Mouse (Mus musculus) kidney, postnatal 10 days (tissue): Measurements from ENCODE around the gene Ptprs.
"Not testable (repeated sequence)": the region's sequence is repeated elsewhere in the genome, so short reads cannot be mapped to it uniquely, and the experiment has no call there.

ENCODE experiments used
- DNase-seq: peaks from one replicate; pipeline ENCODE4 v3.0.0; 2021; ENCODE audit warnings: mixed read lengths

The Ptprs gene

DNA sequence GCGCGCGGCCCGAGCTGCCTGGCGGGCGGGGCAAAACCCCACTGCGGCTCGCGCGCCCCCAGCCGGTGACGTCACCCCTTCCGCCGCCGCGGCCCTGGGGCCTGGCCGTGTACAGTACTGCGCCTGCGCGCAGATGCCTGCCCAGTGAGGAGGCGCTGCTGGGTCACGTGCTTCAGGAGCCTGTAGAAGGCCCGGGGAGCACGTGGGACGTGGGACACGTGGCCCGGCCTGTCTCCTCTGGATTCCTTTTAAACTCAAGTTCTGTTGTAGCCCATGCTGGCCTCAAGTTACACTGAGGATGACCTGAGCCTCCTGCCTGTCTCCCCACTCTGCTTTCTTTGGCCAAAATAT is at the start of gene Ptprs:
Gene Ptprs, minus strand, starts transcription at position 82 of the 351 bp plus-strand sequence.
- peak; percentile 95 for DNase-seq

- no peak for DNase-seq
These were observed 48.7 kb upstream of the Ptprs start for GRCm38 (mm10) chr17:56524943-56525342.

- no peak for DNase-seq
These were observed 46.5 kb upstream of the Ptprs start for GRCm38 (mm10) chr17:56522744-56523143.

DNA sequence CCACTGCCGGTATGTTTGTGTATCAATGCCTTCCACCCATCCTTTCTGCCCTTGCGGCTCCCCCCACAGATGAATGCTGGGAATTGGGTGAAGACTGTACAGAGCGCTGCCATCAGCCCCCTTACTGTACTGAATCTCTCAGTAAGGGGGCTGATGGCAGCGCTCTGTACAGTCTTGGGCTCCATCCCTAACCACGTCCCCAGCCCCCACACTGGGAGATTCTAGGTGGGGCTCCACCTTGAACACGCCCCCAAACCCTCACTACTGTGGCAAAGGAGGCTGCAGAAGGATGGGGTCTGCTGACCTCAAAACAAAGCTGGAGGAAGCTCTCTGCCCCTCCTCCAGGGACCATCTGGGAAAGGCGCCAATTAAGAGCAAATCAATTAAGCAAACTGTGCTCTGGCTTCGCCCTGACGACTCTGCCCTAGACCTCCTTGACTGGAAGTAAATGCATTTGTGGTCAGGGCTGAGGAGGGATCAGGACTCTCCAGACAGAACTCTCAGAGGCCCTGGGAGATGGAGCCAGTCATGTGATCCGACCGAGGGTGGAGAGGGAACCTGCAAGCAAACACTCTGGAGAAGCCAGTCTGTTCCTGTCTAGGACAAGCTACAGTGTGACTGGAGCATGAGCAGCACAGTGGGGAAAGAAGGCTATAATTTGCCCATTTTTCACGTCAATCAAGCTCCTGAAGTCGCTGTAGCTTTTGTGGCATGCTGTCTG is 39.6 kb upstream of the Ptprs start:
- peak; percentile 61 for DNase-seq

DNA sequence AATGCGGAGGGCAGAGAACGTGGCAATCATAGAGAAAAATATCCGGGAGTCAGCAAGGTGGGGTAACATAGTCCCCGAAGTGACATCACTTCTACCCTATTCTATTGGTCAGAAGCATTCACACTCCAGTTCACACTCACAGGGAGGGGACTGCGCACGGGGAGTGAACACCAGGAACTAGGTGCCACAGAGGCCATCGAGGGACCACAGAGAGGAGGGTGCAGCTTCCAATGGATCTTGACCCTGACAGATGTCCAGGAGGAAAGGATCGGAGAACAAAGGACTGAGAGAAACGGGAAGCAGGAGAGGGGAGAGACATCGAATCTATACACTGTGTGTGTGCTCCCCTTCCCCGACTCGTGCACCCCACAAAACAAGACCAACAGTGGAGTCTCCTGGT is 38.6 kb upstream of the Ptprs start:
- no peak for DNase-seq

GRCm38 (mm10) chr17:56514330-56514729 is 38.0 kb upstream of the Ptprs start:
- no peak for DNase-seq

DNA sequence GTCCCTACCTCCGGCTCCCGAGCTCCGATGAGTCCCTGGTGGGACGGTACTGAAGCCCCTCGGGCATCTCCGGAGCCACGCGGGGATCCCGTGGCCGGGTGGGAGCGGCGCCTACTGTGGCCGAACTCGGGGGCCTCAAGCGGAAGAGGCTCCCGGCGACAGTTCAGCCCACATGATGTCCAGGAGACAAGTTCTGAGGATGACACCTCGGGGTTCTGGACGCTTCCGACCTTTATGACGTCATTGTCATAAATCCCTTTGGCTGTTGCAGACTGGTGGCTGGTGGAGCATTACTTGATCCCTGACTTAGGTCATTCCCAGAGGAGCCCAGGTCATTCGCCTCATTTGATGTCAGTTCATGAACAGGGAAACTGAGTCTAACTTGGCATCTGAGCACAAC is 36.0 kb upstream of the Ptprs start, which contains the start of gene Znrf4:
Gene Znrf4, minus strand, starts transcription at position 122 of the 400 bp plus-strand sequence.
- DNase-seq, result no peak

DNA sequence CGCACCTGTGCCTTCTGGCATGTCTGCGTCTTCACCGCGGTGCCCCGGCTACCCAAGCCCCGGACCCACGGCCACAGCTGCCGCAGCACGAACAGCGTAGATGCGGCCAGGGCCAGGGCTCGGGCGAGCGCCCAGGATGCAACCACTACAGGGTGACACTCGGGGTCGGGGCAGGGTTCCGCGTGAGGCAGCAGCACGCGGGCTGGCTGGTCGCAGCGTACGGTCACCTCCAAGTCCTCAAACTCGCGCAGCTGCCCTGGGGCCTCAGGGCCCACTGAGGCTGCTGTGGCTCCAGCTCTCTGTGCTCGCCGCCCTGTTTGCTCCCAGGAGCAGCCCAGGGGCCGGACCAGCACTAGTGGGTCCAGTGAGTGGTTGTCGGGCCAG is 35.4 kb upstream of the Ptprs start:
- DNase-seq, result no peak

DNA sequence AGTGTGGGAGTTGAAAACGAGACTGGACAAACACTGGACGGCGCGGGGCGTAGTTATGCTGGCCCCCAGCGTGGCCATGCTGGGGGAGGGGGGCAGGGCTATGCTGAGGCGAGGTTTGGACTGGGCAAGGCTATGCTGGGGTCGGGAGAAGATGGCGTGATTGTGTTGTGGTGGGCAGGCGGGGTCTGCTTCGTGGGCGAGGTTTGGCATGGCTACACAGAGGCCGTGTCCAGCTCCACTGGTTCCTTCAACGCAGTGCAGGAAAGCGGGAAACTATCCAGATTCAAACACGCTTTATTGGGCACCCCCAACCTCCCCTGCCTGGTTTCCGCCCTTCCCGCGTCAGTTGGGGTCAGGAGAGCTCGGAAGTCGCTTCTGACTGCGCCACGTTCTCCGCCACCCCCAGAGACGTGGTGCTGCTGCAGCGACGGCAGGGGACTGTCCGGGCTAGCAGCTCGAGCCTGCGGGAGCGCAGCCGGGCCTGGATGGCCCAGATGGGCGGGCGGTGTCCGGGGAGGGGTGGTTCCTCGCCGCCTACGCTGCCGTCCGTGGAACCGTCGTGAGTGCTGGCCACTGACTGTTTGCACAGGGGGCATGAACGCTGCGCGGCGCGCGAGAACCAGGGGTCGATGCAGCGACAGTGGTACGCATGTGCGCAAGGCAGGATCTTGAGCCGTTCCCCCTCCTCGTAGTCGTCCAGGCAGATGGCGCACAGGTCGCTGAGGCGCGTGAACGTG is 34.9 kb upstream of the Ptprs start:
- DNase-seq, result no peak

GRCm38 (mm10) chr17:56510473-56510969 is 34.2 kb upstream of the Ptprs start:
- DNase-seq, result no peak

DNA sequence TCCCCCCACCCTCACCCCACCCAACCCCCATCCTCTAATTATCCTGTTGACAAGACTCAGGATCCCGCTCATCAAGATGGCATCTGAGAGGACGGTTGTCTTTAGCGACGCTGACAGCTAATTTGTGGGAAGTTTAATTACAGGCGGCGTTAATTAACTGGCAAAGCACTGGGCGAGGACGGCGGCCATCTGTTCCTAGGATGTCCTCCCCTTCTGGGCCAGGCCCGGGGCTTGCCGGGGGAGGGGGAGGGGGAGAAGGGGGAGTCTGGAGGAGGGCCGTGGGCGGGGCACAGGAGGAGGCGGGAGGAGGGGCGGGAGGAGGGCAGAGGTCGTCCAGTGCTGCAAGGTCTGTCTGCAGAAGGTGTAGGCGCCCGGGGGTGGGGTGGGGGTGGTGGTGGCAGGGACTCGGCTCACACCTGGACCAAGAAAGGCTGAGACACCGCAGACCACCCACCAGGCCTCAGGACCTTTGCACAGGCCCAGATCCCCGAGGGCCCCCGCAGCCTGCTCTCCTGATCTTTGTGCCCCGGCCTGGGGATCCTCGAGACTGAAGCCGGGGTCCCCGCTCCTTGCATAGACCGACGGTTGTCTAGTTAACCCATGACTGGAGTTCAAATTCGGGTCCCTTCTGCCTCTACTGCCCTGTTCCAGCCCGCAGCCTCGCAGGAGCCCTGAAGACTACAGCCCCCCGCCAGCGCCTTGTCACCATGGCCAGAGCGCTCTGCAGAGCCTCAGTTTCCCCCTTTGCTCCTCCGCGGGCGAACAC is 33.6 kb upstream of the Ptprs start:
- peak; percentile 64 for DNase-seq

GRCm38 (mm10) chr17:56509021-56509640 is 32.8 kb upstream of the Ptprs start:
- DNase-seq, result no peak

- DNase-seq, result peak; percentile 95
These were observed 31.1 kb upstream of the Ptprs start for GRCm38 (mm10) chr17:56507161-56508068.

DNA sequence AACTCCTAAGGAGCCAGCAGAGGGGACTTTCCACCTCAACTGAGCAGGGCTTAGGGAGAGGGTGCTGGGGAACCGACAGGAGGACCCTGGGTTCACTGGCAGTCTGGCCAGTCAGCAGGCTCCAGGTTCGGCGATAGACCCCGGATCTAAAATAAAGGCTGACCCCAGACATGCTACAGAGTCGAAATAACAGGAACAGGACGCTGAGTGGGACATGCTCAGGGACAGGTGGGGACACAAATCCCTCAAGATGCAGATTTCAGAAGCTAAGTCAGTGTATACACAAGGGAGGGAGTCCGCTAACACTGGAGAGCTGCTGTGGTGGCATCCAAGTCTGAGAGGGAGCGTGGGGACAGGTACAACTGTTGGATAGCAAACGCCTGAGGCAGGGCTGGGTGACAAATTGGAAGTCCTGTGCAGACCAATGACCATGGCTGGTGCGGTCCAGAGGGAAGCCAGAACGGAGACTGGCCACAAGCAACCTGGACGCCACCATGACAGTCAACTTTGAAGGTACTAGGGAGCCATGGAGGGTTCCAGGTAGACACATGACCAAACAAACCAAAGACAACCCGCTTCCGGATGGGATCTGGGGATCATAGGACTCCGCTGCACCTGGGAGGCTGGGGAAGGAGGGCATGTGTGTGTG is 30.3 kb upstream of the Ptprs start:
- DNase-seq, result no peak

- no peak for DNase-seq
These were observed 29.1 kb upstream of the Ptprs start for GRCm38 (mm10) chr17:56505401-56505800.

- peak; percentile 74 for DNase-seq
These were observed 26.2 kb upstream of the Ptprs start for GRCm38 (mm10) chr17:56502526-56502925.

GRCm38 (mm10) chr17:56501635-56502400 is 25.5 kb upstream of the Ptprs start:
- not testable (repeated sequence) for DNase-seq

DNA sequence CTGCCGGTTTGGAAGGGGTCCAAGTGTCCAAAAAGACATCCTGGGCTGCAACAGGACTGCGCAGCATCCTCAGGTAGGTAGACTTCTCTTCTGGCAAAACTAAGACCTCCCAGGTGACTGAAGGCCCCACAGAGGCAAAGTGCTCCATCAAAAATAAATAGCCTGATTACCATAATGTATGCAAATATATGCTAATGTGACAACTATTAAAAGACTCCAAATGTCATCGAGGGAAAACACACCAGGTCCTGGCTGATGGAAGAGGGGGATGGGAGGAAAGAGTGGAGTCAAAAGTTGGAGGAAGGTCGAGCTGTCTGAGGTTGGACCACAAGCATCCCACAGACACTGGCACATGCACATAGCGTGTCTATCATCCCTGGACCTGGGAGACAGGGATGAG is 22.9 kb upstream of the Ptprs start:
- DNase-seq, result no peak

GRCm38 (mm10) chr17:56494480-56494879 is 18.2 kb upstream of the Ptprs start:
- no peak for DNase-seq

GRCm38 (mm10) chr17:56493841-56494240 is 17.6 kb upstream of the Ptprs start:
- no peak for DNase-seq
